Mouse (Mus musculus) forebrain, embryonic 15.5 days (tissue): ENCODE measurements around the gene Ssc5d. TPM values are rescaled to one million over a fixed set of nuclear protein-coding genes. Genes with fewer than 3 reads are reported as not detected.
A peak's percentile ranks its signal among the peaks of the same experiment; 100 is the strongest.

ENCODE experiments used
- ATAC-seq: fragments of 200-750 bp; cut with Nextera tagmentation; replicated peaks from 2 replicates; pipeline ENCODE4 v1.8.0; 2017; ENCODE audit warnings: mild to moderate bottlenecking, moderate TSS enrichment, moderate library complexity
- H3K27ac ChIP-seq: fragments of 300-500 bp; sonication (generic); replicated peaks from 2 replicates; pipeline ENCODE4 v1.5.1; 2015; ENCODE audit warnings: mild to moderate bottlenecking, inconsistent platforms
- H3K27me3 ChIP-seq: fragments of 300-500 bp; sonication (generic); 2 replicates; pipeline ENCODE4 v1.6.1; 2015; ENCODE audit warnings: inconsistent platforms
- H3K36me3 ChIP-seq: fragments of 300-500 bp; sonication (generic); 2 replicates; pipeline ENCODE4 v1.6.1; 2015; ENCODE audit warnings: mild to moderate bottlenecking, inconsistent platforms
- H3K4me1 ChIP-seq: fragments of 300-500 bp; sonication (generic); 2 replicates; pipeline ENCODE4 v1.6.1; 2015; ENCODE audit warnings: inconsistent platforms
- H3K4me2 ChIP-seq: fragments of 300-500 bp; sonication (generic); replicated peaks from 2 replicates; pipeline ENCODE4 v1.6.1; 2015; ENCODE audit warnings: mild to moderate bottlenecking, inconsistent platforms
- H3K4me3 ChIP-seq: fragments of 300-500 bp; sonication (generic); 2 replicates; pipeline ENCODE4 v1.5.1; 2015; ENCODE audit warnings: mild to moderate bottlenecking, inconsistent platforms
- H3K9ac ChIP-seq: fragments of 300-500 bp; sonication (generic); replicated peaks from 2 replicates; pipeline ENCODE4 v1.6.1; 2015; ENCODE audit warnings: mild to moderate bottlenecking, inconsistent platforms
- H3K9me3 ChIP-seq: fragments of 300-500 bp; sonication (generic); 2 replicates; pipeline ENCODE4 v1.6.1; 2016; ENCODE audit warnings: inconsistent platforms
- WGBS: fragments of 180-500 bp; shearing (Covaris S2); methylation state at CpG from one replicate; pipeline ENCODE4 v1.1.7; 2015; ENCODE audit warnings: mixed read lengths; 5-methylcytosine and 5-hydroxymethylcytosine counted together
- polyA plus RNA-seq: library from polyadenylated mRNA; unstranded; fragments of >200 nt; fragmentation: Nextera tagmentation; extraction: Ambion mirVana; gene quantifications from 2 replicates; pipeline ENCODE4 v1.2.1, GENCODE M21; 2015

Gene Ssc5d
- polyA plus RNA-seq, 1 experiment from 2014 or later = 0.24 TPM

GRCm38 (mm10) chr7:4921824-4922482 is 3.6 kb upstream of the Ssc5d start, which contains the start of gene Nat14:
Gene Nat14, plus strand, starts transcription at chr7:4922028.
- Histone ChIP-seq H3K9me3 (no peaks in the 10 kb centered on the region), H3K27me3 (no peaks in the 10 kb centered on the region), H3K4me1 (peaks cover 55% of the 10 kb centered on the region), H3K9ac (peak within 1 kb of the TSS; percentile 57), H3K36me3 (peaks cover 23% of the 10 kb centered on the region), H3K4me2 (peak within 1 kb of the TSS; percentile 88), H3K4me3 (peak within 1 kb of the TSS; percentile 46), H3K27ac (peak within 1 kb of the TSS; percentile 96)
- ATAC-seq = 0 out of 2 replicates have a peak, but pooled peaks have one; percentile 0
- 19% methylated on average over 8 of the region's 8 CpGs for WGBS

GRCm38 (mm10) chr7:4922508-4922907 is 3.1 kb upstream of the Ssc5d start:
- ATAC-seq = peak; percentile 74
- H3K27ac ChIP-seq = peak overlapping the region; percentile 96
- H3K4me3 ChIP-seq = peak overlapping the region; percentile 46
- H3K9me3 ChIP-seq = no peaks in the 10 kb centered on the region
- peak overlapping the region; percentile 88 for H3K4me2 ChIP-seq
- WGBS = under 1% methylated on average over 14 of the region's 14 CpGs
- H3K9ac ChIP-seq = peak overlapping the region; percentile 57
- no peaks in the 10 kb centered on the region for H3K27me3 ChIP-seq
- peaks cover 23% of the 10 kb centered on the region for H3K36me3 ChIP-seq
- H3K4me1 ChIP-seq = peaks cover 52% of the 10 kb centered on the region

GRCm38 (mm10) chr7:4922931-4923565 is 2.5 kb upstream of the Ssc5d start:
- H3K4me2 ChIP-seq = peak overlapping the region; percentile 88
- peak overlapping the region; percentile 46 for H3K4me3 ChIP-seq
- under 1% methylated on average over 14 of the region's 14 CpGs for WGBS
- peak; percentile 62 for ATAC-seq
- no peaks in the 10 kb centered on the region for H3K9me3 ChIP-seq
- peaks cover 52% of the 10 kb centered on the region for H3K4me1 ChIP-seq
- peak overlapping the region; percentile 57 for H3K9ac ChIP-seq
- peaks cover 23% of the 10 kb centered on the region for H3K36me3 ChIP-seq
- no peaks in the 10 kb centered on the region for H3K27me3 ChIP-seq
- peak overlapping the region; percentile 96 for H3K27ac ChIP-seq

- no peaks in the 10 kb centered on the region for H3K9me3 ChIP-seq
- H3K4me3 ChIP-seq = peak overlapping the region; percentile 46
- H3K27me3 ChIP-seq = no peaks in the 10 kb centered on the region
- peak overlapping the region; percentile 96 for H3K27ac ChIP-seq
- peak; percentile 5 for ATAC-seq
- H3K36me3 ChIP-seq = peaks cover 22% of the 10 kb centered on the region
- 4% methylated on average over 37 of the region's 37 CpGs for WGBS
- peak overlapping the region; percentile 88 for H3K4me2 ChIP-seq
- peak overlapping the region; percentile 57 for H3K9ac ChIP-seq
- H3K4me1 ChIP-seq = peaks cover 52% of the 10 kb centered on the region
Measured at GRCm38 (mm10) chr7:4923586-4924364, 1.8 kb upstream of the Ssc5d start.

- peak overlapping the region; percentile 57 for H3K9ac ChIP-seq
- no peaks in the 10 kb centered on the region for H3K27me3 ChIP-seq
- no peaks in the 10 kb centered on the region for H3K9me3 ChIP-seq
- H3K27ac ChIP-seq = peak overlapping the region; percentile 96
- peak overlapping the region; percentile 88 for H3K4me2 ChIP-seq
- H3K4me1 ChIP-seq = peaks cover 52% of the 10 kb centered on the region
- WGBS = 4% methylated on average over 4 of the region's 4 CpGs
- no peak for ATAC-seq
- H3K36me3 ChIP-seq = peaks cover 15% of the 10 kb centered on the region
- H3K4me3 ChIP-seq = peak overlapping the region; percentile 46
Measured at GRCm38 (mm10) chr7:4924483-4924882, 1.1 kb upstream of the Ssc5d start.

- peak overlapping the region; percentile 88 for H3K4me2 ChIP-seq
Measured at GRCm38 (mm10) chr7:4924891-4925301, 689 bp upstream of the Ssc5d start.

GRCm38 (mm10) chr7:4926849-4927248 is 1.3 kb downstream of the Ssc5d start:
- ATAC-seq = no peak
- H3K27ac ChIP-seq = no peak overlapping the region
- H3K9me3 ChIP-seq = no peaks in the 10 kb centered on the region
- no peak overlapping the region for H3K4me3 ChIP-seq
- H3K4me1 ChIP-seq = peaks cover 44% of the 10 kb centered on the region
- no peaks in the 10 kb centered on the region for H3K27me3 ChIP-seq
- H3K4me2 ChIP-seq = no peak overlapping the region
- WGBS = 74% methylated on average over 16 of the region's 16 CpGs
- no peaks in the 10 kb centered on the region for H3K36me3 ChIP-seq
- H3K9ac ChIP-seq = no peak overlapping the region

More at GRCm38 (mm10) chr7:4924891-4925301, 689 bp upstream of the Ssc5d start:
- Histone ChIP-seq H3K36me3 (peaks cover 11% of the 10 kb centered on the region), H3K9ac (no peak overlapping the region), H3K27me3 (no peaks in the 10 kb centered on the region), H3K27ac (peak overlapping the region; percentile 96), H3K4me1 (peaks cover 52% of the 10 kb centered on the region), H3K9me3 (no peaks in the 10 kb centered on the region), H3K4me3 (no peak overlapping the region)
- 5% methylated on average over 3 of the region's 4 CpGs for WGBS
- no peak for ATAC-seq

- Histone ChIP-seq H3K27me3 (no peaks in the 10 kb centered on the region), H3K4me1 (peaks cover 35% of the 10 kb centered on the region), H3K4me3 (no peak overlapping the region), H3K9me3 (no peaks in the 10 kb centered on the region), H3K4me2 (no peak overlapping the region), H3K27ac (no peak overlapping the region), H3K36me3 (no peaks in the 10 kb centered on the region), H3K9ac (no peak overlapping the region)
- ATAC-seq = no peak
- 74% methylated on average over 8 of the region's 8 CpGs for WGBS
Measured at GRCm38 (mm10) chr7:4927711-4928110, 2.1 kb downstream of the Ssc5d start.

GRCm38 (mm10) chr7:4928323-4928722 is 2.7 kb downstream of the Ssc5d start:
- no peak overlapping the region for H3K4me3 ChIP-seq
- H3K27ac ChIP-seq = no peak overlapping the region
- ATAC-seq = no peak
- H3K4me2 ChIP-seq = no peak overlapping the region
- no peaks in the 10 kb centered on the region for H3K27me3 ChIP-seq
- no peaks in the 10 kb centered on the region for H3K36me3 ChIP-seq
- no peaks in the 10 kb centered on the region for H3K9me3 ChIP-seq
- H3K4me1 ChIP-seq = peaks cover 29% of the 10 kb centered on the region
- no peak overlapping the region for H3K9ac ChIP-seq
- 88% methylated on average over 17 of the region's 17 CpGs for WGBS

- Histone ChIP-seq H3K27ac (no peak overlapping the region), H3K4me2 (no peak overlapping the region), H3K4me3 (no peak overlapping the region), H3K36me3 (no peaks in the 10 kb centered on the region), H3K27me3 (no peaks in the 10 kb centered on the region), H3K9me3 (no peaks in the 10 kb centered on the region), H3K9ac (no peak overlapping the region), H3K4me1 (no peaks in the 10 kb centered on the region)
- ATAC-seq = no peak
- WGBS = 80% methylated on average over 12 of the region's 12 CpGs
Measured at GRCm38 (mm10) chr7:4933103-4933502, 7.5 kb downstream of the Ssc5d start.

GRCm38 (mm10) chr7:4934160-4934914 is 8.8 kb downstream of the Ssc5d start:
- H3K27ac ChIP-seq = no peak overlapping the region
- no peak for ATAC-seq
- no peak overlapping the region for H3K4me3 ChIP-seq
- no peaks in the 10 kb centered on the region for H3K27me3 ChIP-seq
- no peaks in the 10 kb centered on the region for H3K9me3 ChIP-seq
- no peaks in the 10 kb centered on the region for H3K36me3 ChIP-seq
- no peak overlapping the region for H3K4me2 ChIP-seq
- 86% methylated on average over 4 of the region's 4 CpGs for WGBS
- no peak overlapping the region for H3K9ac ChIP-seq
- no peaks in the 10 kb centered on the region for H3K4me1 ChIP-seq
